Mouse (Mus musculus) midbrain, embryonic 15.5 days (tissue): ENCODE data around the gene 6430550D23Rik. TPM values are rescaled to one million over a fixed set of nuclear protein-coding genes. Genes with fewer than 3 reads are reported as not detected.

Source experiments
- ATAC-seq: fragments of 200-750 bp; cut with Nextera tagmentation; replicated peaks from 2 replicates; pipeline ENCODE4 v1.8.0; 2017; ENCODE audit warnings: moderate TSS enrichment
- H3K27ac ChIP-seq: fragments of 300-500 bp; sonication (generic); 2 replicates; pipeline ENCODE4 v1.5.1; 2015; ENCODE audit warnings: mild to moderate bottlenecking, inconsistent platforms
- H3K27me3 ChIP-seq: fragments of 300-500 bp; sonication (generic); replicated peaks from 2 replicates; pipeline ENCODE4 v1.6.1; 2015; ENCODE audit warnings: inconsistent platforms
- H3K36me3 ChIP-seq: fragments of 300-500 bp; sonication (generic); replicated peaks from 2 replicates; pipeline ENCODE4 v1.6.1; 2015; ENCODE audit warnings: inconsistent platforms
- H3K4me1 ChIP-seq: fragments of 300-500 bp; sonication (generic); 2 replicates; pipeline ENCODE4 v1.6.1; 2015; ENCODE audit warnings: inconsistent platforms
- H3K4me2 ChIP-seq: fragments of 300-500 bp; sonication (generic); 2 replicates; pipeline ENCODE4 v1.6.1; 2015; ENCODE audit warnings: inconsistent platforms, mild to moderate bottlenecking, moderate library complexity
- H3K4me3 ChIP-seq: fragments of 300-500 bp; sonication (generic); 2 replicates; pipeline ENCODE4 v1.5.1; 2015; ENCODE audit warnings: mild to moderate bottlenecking, inconsistent platforms
- H3K9ac ChIP-seq: fragments of 300-500 bp; sonication (generic); 2 replicates; pipeline ENCODE4 v1.6.1; 2015; ENCODE audit warnings: mild to moderate bottlenecking, inconsistent platforms
- H3K9me3 ChIP-seq: fragments of 300-500 bp; sonication (generic); 2 replicates; pipeline ENCODE4 v1.6.1; 2016; ENCODE audit warnings: inconsistent platforms
- WGBS: fragments of 180-500 bp; shearing (Covaris S2); methylation state at CpG from one replicate; pipeline ENCODE4 v1.1.7; 2015; ENCODE audit warnings: mixed read lengths; 5-methylcytosine and 5-hydroxymethylcytosine counted together
- polyA plus RNA-seq: library from polyadenylated mRNA; unstranded; fragments of >200 nt; fragmentation: Nextera tagmentation; extraction: Ambion mirVana; gene quantifications from 2 replicates; pipeline ENCODE4 v1.2.1, GENCODE M21; 2015

Gene 6430550D23Rik
- polyA plus RNA-seq, 1 experiment from 2014 or later = 1.4 TPM

GRCm38 (mm10) chr2:155946499-155946898 is 61.3 kb downstream of the 6430550D23Rik start:
- Histone ChIP-seq H3K4me2 (no peak overlapping the region), H3K9ac (no peak overlapping the region), H3K4me1 (peaks cover 14% of the 10 kb centered on the region), H3K27ac (no peak overlapping the region), H3K36me3 (no peaks in the 10 kb centered on the region), H3K9me3 (no peaks in the 10 kb centered on the region), H3K27me3 (0 out of 2 replicates have a peak, but pooled peaks cover 2% of the 10 kb centered on the region), H3K4me3 (no peak overlapping the region)
- WGBS = 2% methylated on average over 4 of the region's 4 CpGs
- ATAC-seq = no peak

- 0 out of 2 replicates have a peak, but pooled peaks cover 2% of the 10 kb centered on the region for H3K27me3 ChIP-seq
Observed at GRCm38 (mm10) chr2:155946069-155946468, 61.7 kb downstream of the 6430550D23Rik start.

GRCm38 (mm10) chr2:155945580-155945979 is 62.2 kb downstream of the 6430550D23Rik start:
- H3K27ac ChIP-seq = no peak overlapping the region
- no peak overlapping the region for H3K4me3 ChIP-seq
- H3K36me3 ChIP-seq = no peaks in the 10 kb centered on the region
- 61% methylated on average over 5 of the region's 5 CpGs for WGBS
- H3K4me2 ChIP-seq = no peak overlapping the region
- no peaks in the 10 kb centered on the region for H3K9me3 ChIP-seq
- ATAC-seq = no peak
- peaks cover 14% of the 10 kb centered on the region for H3K4me1 ChIP-seq
- H3K27me3 ChIP-seq = 0 out of 2 replicates have a peak, but pooled peaks cover 2% of the 10 kb centered on the region
- H3K9ac ChIP-seq = no peak overlapping the region

More at GRCm38 (mm10) chr2:155946069-155946468, 61.7 kb downstream of the 6430550D23Rik start:
- no peak overlapping the region for H3K9ac ChIP-seq
- H3K4me2 ChIP-seq = no peak overlapping the region
- H3K9me3 ChIP-seq = no peaks in the 10 kb centered on the region
- H3K27ac ChIP-seq = no peak overlapping the region
- no peaks in the 10 kb centered on the region for H3K36me3 ChIP-seq
- H3K4me1 ChIP-seq = peaks cover 14% of the 10 kb centered on the region
- no peak for ATAC-seq
- 4% methylated on average over 7 of the region's 7 CpGs for WGBS
- no peak overlapping the region for H3K4me3 ChIP-seq

- WGBS = 38% methylated on average over 13 of the region's 13 CpGs
- Histone ChIP-seq H3K4me1 (peaks cover 14% of the 10 kb centered on the region), H3K27me3 (0 out of 2 replicates have a peak, but pooled peaks cover 2% of the 10 kb centered on the region), H3K36me3 (no peaks in the 10 kb centered on the region), H3K9me3 (no peaks in the 10 kb centered on the region), H3K4me3 (no peak within 1 kb of the TSS), H3K4me2 (no peak within 1 kb of the TSS), H3K27ac (no peak within 1 kb of the TSS), H3K9ac (no peak within 1 kb of the TSS)
- ATAC-seq = no peak
Observed at GRCm38 (mm10) chr2:155945124-155945523, 62.7 kb downstream of the 6430550D23Rik start, which contains the start of gene Gdf5. Gene Gdf5, minus strand, starts transcription at chr2:155945367.

- Histone ChIP-seq H3K27me3 (0 out of 2 replicates have a peak, but pooled peaks cover 2% of the 10 kb centered on the region), H3K27ac (no peak overlapping the region), H3K36me3 (no peaks in the 10 kb centered on the region), H3K9ac (no peak overlapping the region), H3K9me3 (no peaks in the 10 kb centered on the region), H3K4me1 (peaks cover 14% of the 10 kb centered on the region), H3K4me2 (no peak overlapping the region), H3K4me3 (no peak overlapping the region)
- ATAC-seq = no peak
- 72% methylated on average over 4 of the region's 4 CpGs for WGBS
Observed at GRCm38 (mm10) chr2:155944685-155945084, 63.1 kb downstream of the 6430550D23Rik start.

- Histone ChIP-seq H3K4me3 (no peak overlapping the region), H3K36me3 (no peaks in the 10 kb centered on the region), H3K27ac (no peak overlapping the region), H3K4me2 (peak overlapping the region; percentile 28), H3K27me3 (0 out of 2 replicates have a peak, but pooled peaks cover 2% of the 10 kb centered on the region), H3K9me3 (no peaks in the 10 kb centered on the region), H3K9ac (no peak overlapping the region), H3K4me1 (peaks cover 14% of the 10 kb centered on the region)
- 2% methylated on average over 8 of the region's 8 CpGs for WGBS
- no peak for ATAC-seq
Observed at GRCm38 (mm10) chr2:155943463-155943862, 64.3 kb downstream of the 6430550D23Rik start.

GRCm38 (mm10) chr2:155941697-155942442 is 65.9 kb downstream of the 6430550D23Rik start:
- peaks cover 14% of the 10 kb centered on the region for H3K4me1 ChIP-seq
- no peak overlapping the region for H3K9ac ChIP-seq
- H3K4me2 ChIP-seq = no peak overlapping the region
- ATAC-seq = no peak
- H3K27ac ChIP-seq = no peak overlapping the region
- 92% methylated on average over 40 of the region's 40 CpGs for WGBS
- H3K36me3 ChIP-seq = no peaks in the 10 kb centered on the region
- 0 out of 2 replicates have a peak, but pooled peaks cover 2% of the 10 kb centered on the region for H3K27me3 ChIP-seq
- no peaks in the 10 kb centered on the region for H3K9me3 ChIP-seq
- no peak overlapping the region for H3K4me3 ChIP-seq

- ATAC-seq = no peak
Observed at GRCm38 (mm10) chr2:155940681-155941080, 67.1 kb downstream of the 6430550D23Rik start, which contains the start of gene Gm15557. Gene Gm15557, plus strand, starts transcription at chr2:155940728.

GRCm38 (mm10) chr2:155939897-155940529 is 67.8 kb downstream of the 6430550D23Rik start:
- Histone ChIP-seq H3K36me3 (no peaks in the 10 kb centered on the region), H3K4me1 (peaks cover 12% of the 10 kb centered on the region), H3K27ac (no peak overlapping the region), H3K27me3 (0 out of 2 replicates have a peak, but pooled peaks cover 2% of the 10 kb centered on the region), H3K9me3 (no peaks in the 10 kb centered on the region), H3K4me2 (no peak overlapping the region), H3K4me3 (no peak overlapping the region), H3K9ac (no peak overlapping the region)
- no peak for ATAC-seq
- 83% methylated on average over 7 of the region's 7 CpGs for WGBS

More at GRCm38 (mm10) chr2:155940681-155941080, 67.1 kb downstream of the 6430550D23Rik start, which contains the start of gene Gm15557:
- Histone ChIP-seq H3K36me3 (no peaks in the 10 kb centered on the region), H3K9me3 (no peaks in the 10 kb centered on the region), H3K4me2 (no peak within 1 kb of the TSS), H3K4me3 (no peak within 1 kb of the TSS), H3K27ac (no peak within 1 kb of the TSS), H3K9ac (no peak within 1 kb of the TSS), H3K4me1 (peaks cover 14% of the 10 kb centered on the region), H3K27me3 (0 out of 2 replicates have a peak, but pooled peaks cover 2% of the 10 kb centered on the region)
- 91% methylated on average over 3 of the region's 3 CpGs for WGBS

GRCm38 (mm10) chr2:155929531-155930442 is 78.0 kb downstream of the 6430550D23Rik start, which contains the start of gene Uqcc1:
Gene Uqcc1, minus strand, starts transcription at chr2:155930310.
- peak within 1 kb of the TSS; percentile 65 for H3K9ac ChIP-seq
- WGBS = under 1% methylated on average over 38 of the region's 38 CpGs

GRCm38 (mm10) chr2:155928711-155929345 is 78.9 kb downstream of the 6430550D23Rik start:
- no peaks in the 10 kb centered on the region for H3K27me3 ChIP-seq
- H3K9ac ChIP-seq = no peak overlapping the region
- 77% methylated on average over 7 of the region's 7 CpGs for WGBS
- no peak for ATAC-seq
- H3K36me3 ChIP-seq = no peaks in the 10 kb centered on the region
- no peaks in the 10 kb centered on the region for H3K9me3 ChIP-seq
- no peak overlapping the region for H3K27ac ChIP-seq
- peak overlapping the region; percentile 85 for H3K4me2 ChIP-seq
- H3K4me3 ChIP-seq = peak overlapping the region; percentile 69
- H3K4me1 ChIP-seq = peaks cover 22% of the 10 kb centered on the region

More at GRCm38 (mm10) chr2:155929531-155930442, 78.0 kb downstream of the 6430550D23Rik start, which contains the start of gene Uqcc1:
- peak; percentile 97 for ATAC-seq
- H3K36me3 ChIP-seq = no peaks in the 10 kb centered on the region
- no peaks in the 10 kb centered on the region for H3K27me3 ChIP-seq
- H3K4me1 ChIP-seq = peaks cover 22% of the 10 kb centered on the region
- H3K4me3 ChIP-seq = peak within 1 kb of the TSS; percentile 69
- peak within 1 kb of the TSS; percentile 85 for H3K4me2 ChIP-seq
- peak within 1 kb of the TSS; percentile 90 for H3K27ac ChIP-seq
- no peaks in the 10 kb centered on the region for H3K9me3 ChIP-seq
